Mouse (Mus musculus) cerebellum, adult 11-12 months (tissue): ENCODE measurements around the gene Sik1.

Experiments used
- DNase-seq: peaks from one replicate; pipeline ENCODE4 v3.0.0; 2022

Gene Sik1

GRCm38 (mm10) chr17:31854770-31855596 is 621 bp downstream of the Sik1 start:
- peak; percentile 50 for DNase-seq

DNA sequence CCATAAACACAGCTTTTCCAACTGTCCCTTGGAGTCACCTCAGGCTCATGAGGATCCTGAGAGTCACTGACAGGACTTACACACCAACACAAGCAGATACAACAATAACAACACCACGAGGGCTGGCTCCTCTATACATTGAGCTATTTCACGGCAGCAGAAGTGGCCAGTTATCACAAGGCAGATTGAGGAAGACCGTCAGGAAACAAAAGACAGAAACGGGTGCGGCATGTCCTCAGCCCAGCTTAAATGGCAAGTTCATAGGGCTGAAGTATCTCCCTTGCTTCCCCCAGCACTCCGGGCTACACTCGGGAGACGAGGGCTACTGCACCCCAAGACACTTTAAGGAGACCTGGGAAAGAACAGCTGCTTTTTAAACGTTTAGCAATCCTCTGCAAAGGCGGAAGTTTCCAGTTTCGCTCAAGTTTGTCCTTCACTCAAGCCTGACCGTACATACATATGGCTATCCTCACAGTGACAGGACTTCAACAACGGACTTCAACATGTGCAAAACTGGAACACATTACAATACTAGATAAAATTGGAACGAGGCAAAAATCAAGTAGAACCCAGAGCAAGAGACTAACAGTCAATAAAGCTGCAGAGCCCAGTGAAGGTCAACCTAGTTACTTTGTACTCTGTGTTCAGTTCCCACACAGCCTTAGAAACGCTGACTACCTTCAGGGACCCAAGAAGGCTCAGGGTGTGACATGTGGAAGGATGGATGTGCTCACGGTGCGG is 2.0 kb downstream of the Sik1 start:
- DNase-seq = no peak

GRCm38 (mm10) chr17:31852782-31853447 is 2.7 kb downstream of the Sik1 start:
- no peak for DNase-seq

DNA sequence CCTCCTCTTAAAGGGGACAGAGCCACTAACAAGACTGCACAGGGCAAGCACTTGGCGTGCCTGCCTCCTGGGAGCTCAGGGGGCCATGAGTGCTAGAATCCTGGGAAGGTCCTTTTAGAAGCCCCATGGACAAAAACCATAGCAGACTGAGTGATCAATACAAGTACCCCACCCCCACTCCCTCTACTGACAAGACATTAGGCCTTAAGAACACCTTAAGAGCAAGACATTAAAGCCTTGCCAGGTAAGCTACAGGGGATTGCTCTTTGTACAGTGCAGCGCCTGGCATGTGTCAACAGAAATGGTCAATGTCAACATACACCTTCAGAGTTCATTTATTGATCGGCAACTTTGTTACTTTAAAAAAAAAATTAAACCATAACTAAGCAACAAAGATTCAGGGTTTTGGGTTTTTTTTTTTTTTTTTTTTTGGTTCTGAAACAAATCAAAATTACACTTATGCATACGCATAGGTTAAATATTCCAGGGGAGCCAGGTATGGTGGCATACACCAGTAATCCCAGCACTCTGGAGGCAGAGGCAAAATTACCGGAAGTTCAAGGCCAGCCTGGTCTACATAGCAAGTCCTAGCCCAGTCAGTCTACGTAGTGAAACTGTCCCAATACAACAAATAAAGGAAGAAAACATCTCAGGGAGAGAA is 3.7 kb downstream of the Sik1 start:
- no peak for DNase-seq

DNA sequence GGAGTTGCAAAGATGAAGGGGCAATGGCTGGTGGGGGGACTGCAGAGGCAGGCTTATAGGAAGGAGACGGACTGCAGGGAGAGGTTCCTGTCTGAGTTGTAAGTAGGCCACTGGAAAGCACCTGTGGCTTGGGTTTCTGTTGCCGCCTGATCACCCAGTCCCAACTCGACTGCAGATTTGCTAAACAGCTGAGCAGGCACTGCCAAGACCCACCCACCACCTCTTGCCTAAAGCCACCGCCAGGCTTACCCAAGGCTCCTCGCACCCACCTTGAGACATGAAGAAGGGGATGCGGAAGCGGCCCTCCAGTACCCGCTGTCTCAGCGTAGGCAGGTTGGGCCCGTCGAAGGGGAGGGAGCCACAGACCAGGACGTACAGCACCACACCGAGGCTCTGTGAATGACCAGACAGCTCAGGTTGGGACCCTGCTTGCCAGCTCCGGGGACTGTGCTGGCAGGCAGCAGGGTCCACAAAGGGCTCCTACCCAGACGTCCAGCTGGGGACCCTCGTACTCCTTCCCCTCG is 5.1 kb downstream of the Sik1 start:
- DNase-seq = no peak

DNA sequence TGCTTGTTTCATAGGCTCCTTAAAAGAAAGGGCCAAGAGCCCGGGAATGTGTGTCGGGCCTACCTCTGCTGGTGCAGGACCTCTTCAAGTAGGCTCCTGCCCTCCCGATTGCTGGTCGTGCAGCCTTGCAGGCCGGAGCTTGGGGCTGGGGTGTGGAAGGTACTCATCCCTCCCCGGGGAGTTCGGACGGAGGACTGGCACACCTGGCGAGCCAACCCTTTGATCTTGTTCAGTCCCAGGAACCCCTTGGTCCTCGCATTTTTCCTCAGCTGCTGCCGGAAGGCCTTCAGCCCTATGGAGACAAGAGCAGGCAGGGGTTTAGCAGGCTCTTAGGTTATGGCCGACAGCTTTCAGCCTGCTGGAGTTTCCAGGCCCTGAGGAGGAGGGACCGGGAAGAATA is 8.6 kb downstream of the Sik1 start:
- no peak for DNase-seq

- no peak for DNase-seq
Measured at GRCm38 (mm10) chr17:31846352-31846751, 9.3 kb downstream of the Sik1 start.

DNA sequence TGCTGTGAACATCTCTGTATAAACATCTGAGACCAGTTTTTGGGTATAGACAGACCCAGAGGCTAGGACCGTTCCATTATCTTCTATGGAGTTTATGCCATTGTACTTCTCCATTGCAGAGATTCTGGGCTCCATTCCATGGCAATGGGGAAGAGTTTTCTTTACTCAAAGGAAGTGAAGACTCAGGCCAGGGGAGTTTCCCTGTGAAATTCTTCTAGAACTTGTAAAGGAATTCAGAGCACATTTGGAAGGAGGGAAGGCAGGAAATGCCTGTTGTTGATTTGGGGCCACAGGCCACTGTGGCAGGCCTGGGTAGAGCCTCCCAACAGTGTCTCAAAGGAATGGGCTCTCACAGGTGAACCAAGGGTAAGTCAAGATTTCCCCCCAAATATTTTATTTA is 11.7 kb downstream of the Sik1 start:
- no peak for DNase-seq

DNA sequence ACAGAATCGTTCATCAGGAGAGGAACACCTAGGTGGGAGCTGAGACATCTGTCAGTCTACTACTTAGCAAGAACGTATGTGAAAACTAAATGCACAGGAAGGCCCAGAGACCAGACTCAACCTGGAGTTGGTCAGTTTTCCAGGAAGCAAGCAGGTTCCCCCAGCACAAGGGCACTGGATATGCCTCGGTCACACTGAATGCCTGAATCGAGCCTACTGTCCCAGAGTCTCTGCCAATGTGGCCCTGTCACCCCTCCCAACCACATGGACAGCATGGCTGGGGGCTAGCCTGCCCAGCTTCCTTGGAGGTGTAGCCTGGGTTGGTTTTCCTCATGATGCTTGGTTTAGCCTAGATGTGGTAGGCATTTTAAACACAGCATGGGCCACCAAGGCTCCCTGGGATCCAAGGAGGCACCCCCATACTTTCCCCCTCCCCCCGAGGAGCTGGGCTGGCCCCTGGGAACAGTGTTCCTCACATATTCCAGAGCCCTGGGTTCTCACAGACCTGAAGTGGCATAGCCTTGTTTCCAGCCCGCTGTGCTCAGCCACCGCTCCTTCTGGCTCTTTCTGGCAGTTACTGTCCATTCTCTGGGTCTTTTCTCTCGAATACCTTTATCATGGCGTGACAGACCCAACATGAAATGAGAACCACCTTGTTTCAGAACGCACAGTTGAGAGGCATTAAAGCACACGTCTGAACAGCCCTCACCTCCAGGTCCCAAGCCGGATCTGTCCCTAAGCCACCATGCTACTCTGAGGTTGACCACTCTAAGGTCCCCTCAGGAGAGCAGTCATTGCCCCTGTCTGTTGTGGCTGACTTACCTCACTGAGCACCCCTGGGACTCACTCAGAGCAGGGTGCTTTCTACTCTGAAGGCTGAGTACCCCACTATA is 12.4 kb downstream of the Sik1 start:
- no peak for DNase-seq

GRCm38 (mm10) chr17:31841842-31842611 is 13.6 kb downstream of the Sik1 start:
- DNase-seq = no peak

DNA sequence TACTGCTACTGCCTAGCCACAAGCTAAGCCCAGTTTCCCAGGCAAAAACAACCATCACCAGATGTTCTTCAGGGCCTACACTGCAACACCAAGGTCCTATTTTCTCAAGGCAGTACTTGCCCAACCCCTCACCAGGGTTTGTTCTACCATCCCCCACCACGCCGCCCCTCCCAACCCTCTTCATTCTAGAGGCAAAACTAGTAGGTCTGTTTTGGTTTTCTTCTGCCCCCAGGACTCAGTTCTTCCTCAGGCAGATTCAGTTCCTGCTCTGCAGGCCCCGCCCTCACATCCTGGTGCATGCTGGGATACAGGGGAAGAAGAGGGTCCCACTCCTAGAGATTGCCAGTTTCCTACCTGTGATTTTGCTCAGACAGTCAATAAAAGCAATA is 14.2 kb downstream of the Sik1 start:
- DNase-seq = no peak

DNA sequence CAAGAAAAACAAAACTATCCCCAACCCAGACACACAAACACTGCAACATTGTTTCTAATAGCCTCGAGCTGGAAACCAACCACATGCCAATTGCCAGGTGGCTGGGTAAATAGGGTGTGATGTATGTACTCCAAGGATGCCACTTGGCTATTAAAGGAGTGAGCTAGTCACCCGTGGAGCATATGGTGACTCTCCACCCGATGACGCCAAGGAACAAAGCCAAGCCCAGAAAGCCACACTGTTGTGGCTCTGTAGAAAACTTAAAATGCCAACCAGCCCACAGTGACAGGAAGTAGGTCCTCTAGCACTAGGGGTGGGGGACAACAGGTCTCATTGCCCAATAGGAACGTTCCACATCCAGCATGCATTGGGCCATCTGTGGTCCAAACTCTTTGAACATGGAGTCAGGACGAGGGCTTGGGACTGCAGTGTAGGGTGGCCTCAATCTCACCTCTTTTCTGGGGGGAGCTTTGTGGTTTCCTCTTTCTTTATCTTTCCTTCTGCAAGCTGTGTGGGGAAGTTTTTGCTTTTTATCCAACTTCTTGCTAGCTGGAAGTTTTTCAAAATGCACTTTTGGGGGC is 15.1 kb downstream of the Sik1 start:
- no peak for DNase-seq

GRCm38 (mm10) chr17:31836772-31837171 is 18.8 kb downstream of the Sik1 start:
- DNase-seq = no peak

DNA sequence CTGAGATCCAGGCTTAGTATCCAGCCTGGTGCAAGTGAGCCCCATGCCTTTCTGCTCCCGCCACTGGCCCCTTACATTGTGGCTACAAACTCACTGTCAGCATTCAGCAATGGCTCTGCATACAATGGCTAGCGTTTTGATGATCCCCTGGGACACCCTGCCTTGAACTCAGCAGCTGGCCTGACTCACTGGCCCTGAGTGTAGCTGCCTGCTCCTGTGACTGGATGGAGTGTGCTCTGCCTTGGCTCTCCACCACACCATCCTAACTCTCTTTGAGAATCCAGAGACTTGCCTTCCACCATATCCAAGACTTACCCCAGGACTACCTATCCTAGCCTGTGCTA is 19.4 kb downstream of the Sik1 start:
- no peak for DNase-seq

DNA sequence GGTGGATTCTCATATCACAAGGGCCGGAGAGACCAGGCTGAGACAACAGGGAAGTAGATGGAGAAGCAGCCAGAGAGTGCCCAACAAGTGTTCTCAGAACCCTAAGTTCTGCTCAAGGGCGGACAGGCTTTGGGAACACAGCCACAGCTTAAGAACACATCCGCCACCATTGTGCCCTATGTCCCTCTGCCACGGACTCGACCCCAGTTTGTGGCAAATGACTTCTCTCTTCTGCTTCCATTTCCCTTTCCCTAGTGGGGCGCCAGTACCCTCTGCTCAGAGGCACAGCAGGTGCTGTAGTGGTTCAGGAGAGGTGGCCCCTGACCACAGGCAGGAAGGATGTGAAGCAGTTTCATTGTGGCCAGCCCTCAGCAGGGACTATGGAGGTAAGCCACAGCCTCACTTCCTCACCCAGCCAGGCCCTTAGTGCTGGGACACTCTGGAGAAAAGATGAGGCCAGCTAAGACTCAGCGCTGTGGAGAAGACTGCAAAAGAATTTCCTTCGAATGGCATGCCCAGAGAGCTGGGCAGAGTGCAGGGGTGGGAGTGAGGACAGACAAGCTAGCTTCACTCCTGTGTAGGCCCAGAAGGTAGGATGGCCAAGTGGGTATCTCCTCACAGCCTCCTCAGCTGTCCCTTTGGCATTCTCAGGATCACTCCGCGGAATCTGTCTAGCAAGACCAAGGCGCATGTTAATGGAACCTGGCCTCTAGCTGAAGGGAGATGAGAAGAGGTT is 19.9 kb downstream of the Sik1 start:
- DNase-seq = no peak

DNA sequence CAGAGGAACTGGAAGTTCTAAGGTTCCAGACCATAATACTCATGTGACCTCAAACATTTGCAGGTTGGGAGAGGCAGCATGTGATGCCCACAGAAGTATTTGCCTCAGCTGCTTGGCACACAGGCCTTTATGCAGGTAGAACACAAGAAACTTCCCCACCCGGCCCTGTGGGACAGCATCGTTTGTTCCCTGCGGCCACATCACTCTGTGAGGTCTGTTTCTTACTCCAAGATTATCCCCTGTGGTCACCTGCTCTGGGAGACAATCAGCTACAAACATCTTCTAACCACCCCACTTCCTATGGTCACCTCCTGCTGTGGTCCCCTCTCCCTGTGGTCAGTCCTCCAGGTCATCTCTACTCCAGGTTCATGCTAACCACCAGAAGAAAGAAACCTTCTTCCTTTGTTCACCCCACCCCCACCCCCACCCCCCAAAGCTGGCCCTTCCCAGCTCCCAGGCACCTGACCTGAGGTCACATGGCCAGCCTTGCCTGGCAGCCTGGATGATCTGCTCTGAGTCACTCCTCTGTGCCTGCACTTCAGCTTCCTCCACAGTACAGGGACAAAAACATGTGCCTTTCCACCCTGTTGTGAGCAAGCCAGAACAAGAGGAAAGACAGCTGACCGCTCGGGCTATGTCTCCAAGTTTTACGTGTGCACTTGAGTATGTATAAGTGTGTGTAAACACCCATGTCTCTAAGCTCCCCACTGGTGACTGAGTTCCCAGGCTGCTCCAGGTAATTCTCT is 21.1 kb downstream of the Sik1 start:
- no peak for DNase-seq

DNA sequence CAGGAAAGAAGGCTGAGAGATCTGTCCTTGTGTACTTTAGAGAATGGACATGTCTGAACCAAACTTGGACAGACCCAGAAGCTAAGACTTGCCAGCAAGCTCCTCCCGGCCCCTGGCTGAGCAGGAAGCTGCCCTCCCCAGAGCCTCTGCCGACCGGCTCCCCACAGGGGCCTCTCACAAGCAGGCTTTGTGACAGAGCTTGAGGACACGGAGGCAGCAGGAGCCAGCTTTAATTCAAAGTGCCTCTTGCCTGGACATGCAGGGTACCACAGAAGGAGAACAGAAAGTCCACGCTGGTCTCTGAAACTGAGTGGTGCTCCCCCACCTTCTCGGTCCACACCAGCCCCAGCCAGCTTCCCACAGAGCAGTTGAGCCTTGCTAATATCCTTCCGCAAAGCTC is 21.9 kb downstream of the Sik1 start:
- no peak for DNase-seq

DNA sequence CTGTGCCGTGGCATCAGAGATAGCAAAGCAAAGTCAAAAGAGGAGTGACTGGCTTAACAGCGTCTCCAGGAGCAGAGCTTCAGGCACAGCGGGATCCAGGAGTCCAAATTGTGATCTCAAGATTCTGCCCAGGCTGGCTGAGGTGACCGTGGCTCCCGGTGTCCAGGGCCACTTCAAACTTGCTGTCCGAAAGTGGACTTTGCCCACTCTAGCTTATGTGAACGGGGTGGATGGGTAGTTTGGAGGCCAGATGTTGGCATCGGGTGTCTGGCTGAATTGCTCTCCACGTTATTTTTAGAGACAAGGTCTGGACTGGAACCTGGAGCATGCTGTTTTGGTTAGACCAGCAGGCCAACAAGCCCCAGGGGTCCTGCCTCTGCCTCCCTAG is 23.0 kb downstream of the Sik1 start:
- DNase-seq = no peak

- DNase-seq = no peak
Measured at GRCm38 (mm10) chr17:31831866-31832576, 23.6 kb downstream of the Sik1 start.
